Mouse (Mus musculus) stomach, postnatal 0 days (tissue): ENCODE measurements around the gene Fignl1.

Source experiments
- CTCF ChIP-seq: IDR thresholded peaks from 2 replicates; pipeline ENCODE4 v1.5.1; 2016; ENCODE audit warnings: antibody characterized with exemption, low read depth, mild to moderate bottlenecking, moderate library complexity
- EP300 ChIP-seq: optimal IDR thresholded peaks from 2 replicates; pipeline ENCODE3; 2016; ENCODE audit warnings: antibody characterized with exemption

DNA sequence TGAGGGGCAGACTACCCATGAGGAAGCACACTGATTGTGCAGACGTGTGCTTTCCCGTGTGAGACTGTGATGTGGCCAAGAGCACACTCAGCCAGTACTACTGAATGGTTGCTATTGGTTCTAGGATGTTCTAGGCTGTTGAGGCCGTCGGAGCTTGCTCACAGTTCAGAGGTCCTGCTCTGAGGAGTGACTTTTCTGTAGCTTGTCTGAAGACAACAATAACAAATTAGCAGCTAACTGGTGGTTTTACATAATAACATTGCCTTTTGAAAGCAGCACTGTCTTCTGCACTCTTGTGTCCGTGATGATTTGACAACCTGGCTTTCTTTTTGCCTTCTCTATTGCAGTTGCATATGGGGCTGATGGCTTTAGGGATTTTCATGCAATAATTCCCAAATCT is 68.2 kb downstream of the Fignl1 start:
- TF ChIP-seq CTCF (no peak), EP300 (no peak)
